Mouse (Mus musculus) forebrain, embryonic 14.5 days (tissue): ENCODE measurements at regions not wholly inside any gene's neighbourhood (a gene's known extent, or its start where the extent isn't known, plus 50 kb on each side); places are given as distances from the start of the nearest gene placed in this dataset.
A peak's percentile ranks its signal among the peaks of the same experiment; 100 is the strongest.

Source experiments
- ATAC-seq: fragments of 200-750 bp; cut with Nextera tagmentation; 2 replicates; pipeline ENCODE4 v1.8.0; 2017; ENCODE audit warnings: mild to moderate bottlenecking, moderate library complexity
- DNase-seq: peaks from one replicate; pipeline ENCODE4 v3.0.0-alpha.2; 2015; ENCODE audit warnings: low spot score
- H3K27ac ChIP-seq: fragments of 300-500 bp; sonication (generic); 2 replicates; pipeline ENCODE4 v1.5.1; 2014; ENCODE audit warnings: low read depth, mild to moderate bottlenecking, control low read depth, low read length, moderate library complexity
- H3K27me3 ChIP-seq: fragments of 300-500 bp; sonication (generic); replicated peaks from 2 replicates; pipeline ENCODE4 v1.6.1; 2014; ENCODE audit warnings: low read length, control low read depth, mixed read lengths; ENCODE audit not compliant: control insufficient read depth, insufficient read depth
- H3K36me3 ChIP-seq: fragments of 300-500 bp; sonication (generic); 2 replicates; pipeline ENCODE4 v1.6.1; 2014; ENCODE audit warnings: low read length, control low read depth; ENCODE audit not compliant: control insufficient read depth, insufficient read depth
- H3K4me1 ChIP-seq: fragments of 300-500 bp; sonication (generic); 2 replicates; pipeline ENCODE4 v1.6.1; 2014; ENCODE audit warnings: antibody characterized with exemption, low read length, control low read depth; ENCODE audit not compliant: control insufficient read depth, insufficient read depth
- H3K4me2 ChIP-seq: fragments of 300-500 bp; sonication (generic); 2 replicates; pipeline ENCODE4 v1.6.1; 2014; ENCODE audit warnings: mild to moderate bottlenecking, control low read depth, low read length
- H3K4me3 ChIP-seq: fragments of 300-500 bp; sonication (generic); 2 replicates; pipeline ENCODE4 v1.5.1; 2014; ENCODE audit warnings: low read depth, low read length, control low read depth
- H3K9ac ChIP-seq: fragments of 300-500 bp; sonication (generic); 2 replicates; pipeline ENCODE4 v1.6.1; 2014; ENCODE audit warnings: mild to moderate bottlenecking, low read length, control low read depth, moderate library complexity
- H3K9me3 ChIP-seq: fragments of 300-500 bp; sonication (generic); replicated peaks from 2 replicates; pipeline ENCODE4 v1.6.1; 2016; ENCODE audit warnings: low read length, control low read depth, mixed read lengths; ENCODE audit not compliant: control insufficient read depth
- WGBS: fragments of 180-500 bp; shearing (Covaris S2); extraction: QIAGEN DNeasy Blood & Tissue Kit; methylation state at CpG from one replicate; pipeline ENCODE4 v1.1.7; 2014; 5-methylcytosine and 5-hydroxymethylcytosine counted together

GRCm38 (mm10) chr13:107743464-107744218 is 300.6 kb upstream of the Smim15 start:
- H3K27me3 ChIP-seq: no peaks in the 10 kb centered on the region
- ATAC-seq: peak; percentile 55
- peak; percentile 28 for DNase-seq

GRCm38 (mm10) chr13:107736581-107736980 is 307.7 kb upstream of the Smim15 start:
- H3K9me3 ChIP-seq: no peaks in the 10 kb centered on the region
- H3K9ac ChIP-seq: no peak overlapping the region
- no peaks in the 10 kb centered on the region for H3K27me3 ChIP-seq
- DNase-seq: no peak
- no peaks in the 10 kb centered on the region for H3K4me1 ChIP-seq
- H3K4me2 ChIP-seq: no peak overlapping the region
- no peak overlapping the region for H3K27ac ChIP-seq
- 91% methylated on average over 8 of the region's 8 CpGs for WGBS
- ATAC-seq: no peak
- H3K36me3 ChIP-seq: peaks cover 28% of the 10 kb centered on the region
- H3K4me3 ChIP-seq: no peak overlapping the region

More at GRCm38 (mm10) chr13:107743464-107744218, 300.6 kb upstream of the Smim15 start:
- no peak overlapping the region for H3K4me2 ChIP-seq
- WGBS: 34% methylated on average over 21 of the region's 21 CpGs
- H3K27ac ChIP-seq: no peak overlapping the region
- H3K36me3 ChIP-seq: peaks cover 36% of the 10 kb centered on the region
- H3K4me3 ChIP-seq: no peak overlapping the region
- peaks cover 6% of the 10 kb centered on the region; the same call in 1 of the 2 replicates for H3K4me1 ChIP-seq
- no peaks in the 10 kb centered on the region for H3K9me3 ChIP-seq
- H3K9ac ChIP-seq: no peak overlapping the region

- ATAC-seq (no peak), DNase-seq (no peak)
- H3K27ac ChIP-seq: no peak overlapping the region
- no peak overlapping the region for H3K9ac ChIP-seq
- no peaks in the 10 kb centered on the region for H3K27me3 ChIP-seq
- peaks cover 29% of the 10 kb centered on the region for H3K36me3 ChIP-seq
- no peaks in the 10 kb centered on the region for H3K9me3 ChIP-seq
- WGBS: 94% methylated on average over 12 of the region's 12 CpGs
- H3K4me2 ChIP-seq: no peak overlapping the region
- H3K4me1 ChIP-seq: no peaks in the 10 kb centered on the region
- no peak overlapping the region for H3K4me3 ChIP-seq
Measured at GRCm38 (mm10) chr13:107734161-107734905, 309.9 kb upstream of the Smim15 start.

GRCm38 (mm10) chr13:107730976-107731375 is 313.3 kb upstream of the Smim15 start:
- Histone ChIP-seq H3K4me1 (no peaks in the 10 kb centered on the region), H3K27ac (no peak overlapping the region), H3K36me3 (peaks cover 47% of the 10 kb centered on the region), H3K4me2 (no peak overlapping the region), H3K9ac (no peak overlapping the region), H3K4me3 (no peak overlapping the region), H3K27me3 (no peaks in the 10 kb centered on the region), H3K9me3 (no peaks in the 10 kb centered on the region)
- no peak for DNase-seq
- ATAC-seq: no peak
- WGBS: 96% methylated on average over 9 of the region's 9 CpGs

GRCm38 (mm10) chr13:107726491-107726890 is 317.8 kb upstream of the Smim15 start:
- no peak overlapping the region for H3K4me2 ChIP-seq
- no peaks in the 10 kb centered on the region for H3K27me3 ChIP-seq
- H3K9ac ChIP-seq: no peak overlapping the region
- DNase-seq (no peak), ATAC-seq (0 out of 2 replicates have a peak, but pooled peaks have one; percentile 15)
- peaks cover 51% of the 10 kb centered on the region for H3K36me3 ChIP-seq
- no peak overlapping the region for H3K4me3 ChIP-seq
- no peaks in the 10 kb centered on the region for H3K9me3 ChIP-seq
- H3K27ac ChIP-seq: no peak overlapping the region
- WGBS: 95% methylated on average over 20 of the region's 20 CpGs
- no peaks in the 10 kb centered on the region for H3K4me1 ChIP-seq

- DNase-seq (no peak), ATAC-seq (no peak)
- no peak overlapping the region for H3K27ac ChIP-seq
- no peaks in the 10 kb centered on the region for H3K4me1 ChIP-seq
- no peak overlapping the region for H3K4me2 ChIP-seq
- no peak overlapping the region for H3K4me3 ChIP-seq
- H3K27me3 ChIP-seq: no peaks in the 10 kb centered on the region
- peaks cover 16% of the 10 kb centered on the region for H3K36me3 ChIP-seq
- no peaks in the 10 kb centered on the region for H3K9me3 ChIP-seq
- WGBS: 82% methylated on average over 11 of the region's 11 CpGs
- no peak overlapping the region for H3K9ac ChIP-seq
Measured at GRCm38 (mm10) chr13:107721901-107722300, 322.3 kb upstream of the Smim15 start.

- no peaks in the 10 kb centered on the region for H3K4me1 ChIP-seq
- H3K27me3 ChIP-seq: no peaks in the 10 kb centered on the region
- DNase-seq: no peak
- no peaks in the 10 kb centered on the region for H3K9me3 ChIP-seq
- H3K4me3 ChIP-seq: no peak overlapping the region
- H3K4me2 ChIP-seq: no peak overlapping the region
- H3K36me3 ChIP-seq: peaks cover 8% of the 10 kb centered on the region
- ATAC-seq: no peak
- no peak overlapping the region for H3K27ac ChIP-seq
- no peak overlapping the region for H3K9ac ChIP-seq
- 79% methylated on average over 8 of the region's 8 CpGs for WGBS
Measured at GRCm38 (mm10) chr13:107720874-107721574, 323.2 kb upstream of the Smim15 start.

- H3K27ac ChIP-seq: no peak overlapping the region
- DNase-seq (peak; percentile 57), ATAC-seq (peak; percentile 67)
- no peak overlapping the region for H3K4me3 ChIP-seq
- H3K9ac ChIP-seq: no peak overlapping the region
- no peak overlapping the region for H3K4me2 ChIP-seq
- H3K27me3 ChIP-seq: no peaks in the 10 kb centered on the region
- 45% methylated on average over 14 of the region's 14 CpGs for WGBS
- H3K36me3 ChIP-seq: no peaks in the 10 kb centered on the region
- H3K9me3 ChIP-seq: no peaks in the 10 kb centered on the region
- no peaks in the 10 kb centered on the region for H3K4me1 ChIP-seq
Measured at GRCm38 (mm10) chr13:107718973-107719620, 325.1 kb upstream of the Smim15 start.
